Mouse (Mus musculus) forebrain, embryonic 12.5 days (tissue): ENCODE results near the gene Apopt1. TPM values are rescaled to one million over a fixed set of nuclear protein-coding genes. Genes with fewer than 3 reads are reported as not detected.

Experiments used
- ATAC-seq: fragments of 200-750 bp; cut with Nextera tagmentation; 2 replicates; pipeline ENCODE4 v1.8.0; 2017; ENCODE audit warnings: moderate TSS enrichment; ENCODE audit not compliant: low FRiP score
- H3K27ac ChIP-seq: fragments of 300-500 bp; sonication (generic); 2 replicates; pipeline ENCODE4 v1.5.1; 2016; ENCODE audit warnings: mild to moderate bottlenecking
- H3K27me3 ChIP-seq: fragments of 300-500 bp; sonication (generic); 2 replicates; pipeline ENCODE4 v1.6.1; 2016; ENCODE audit warnings: mild to moderate bottlenecking
- H3K36me3 ChIP-seq: fragments of 300-500 bp; sonication (generic); replicated peaks from 2 replicates; pipeline ENCODE4 v1.6.1; 2016; ENCODE audit warnings: mild to moderate bottlenecking
- H3K4me1 ChIP-seq: fragments of 300-500 bp; sonication (generic); 2 replicates; pipeline ENCODE4 v1.6.1; 2016
- H3K4me2 ChIP-seq: fragments of 300-500 bp; sonication (generic); 2 replicates; pipeline ENCODE4 v1.6.1; 2016; ENCODE audit warnings: mild to moderate bottlenecking, moderate library complexity
- H3K4me3 ChIP-seq: fragments of 300-500 bp; sonication (generic); replicated peaks from 2 replicates; pipeline ENCODE4 v1.5.1; 2016; ENCODE audit warnings: mild to moderate bottlenecking
- H3K9ac ChIP-seq: fragments of 300-500 bp; sonication (generic); 2 replicates; pipeline ENCODE4 v1.6.1; 2016; ENCODE audit warnings: mild to moderate bottlenecking
- H3K9me3 ChIP-seq: fragments of 300-500 bp; sonication (generic); 2 replicates; pipeline ENCODE4 v1.6.1; 2016
- WGBS: fragments of 180-500 bp; shearing (Covaris S2); methylation state at CpG from one replicate; pipeline ENCODE4 v1.1.7; 2016; 5-methylcytosine and 5-hydroxymethylcytosine counted together
- polyA plus RNA-seq: library from polyadenylated mRNA; unstranded; fragments of >200 nt; fragmentation: Nextera tagmentation; extraction: Ambion mirVana; gene quantifications from 2 replicates; pipeline ENCODE4 v1.2.1, GENCODE M21; 2016

Gene Apopt1
- polyA plus RNA-seq, 1 experiment from 2014 or later, result 56.0 TPM

- Histone ChIP-seq H3K4me3 (no peak overlapping the region), H3K4me1 (peaks cover 33% of the 10 kb centered on the region), H3K9me3 (no peaks in the 10 kb centered on the region), H3K27me3 (no peaks in the 10 kb centered on the region), H3K36me3 (peaks cover 42% of the 10 kb centered on the region), H3K27ac (no peak overlapping the region; the same call in 1 of the 2 replicates), H3K9ac (no peak overlapping the region), H3K4me2 (no peak overlapping the region)
- ATAC-seq, result no peak
- 75% methylated on average over 5 of the region's 5 CpGs for WGBS
These were observed 30.3 kb upstream of the Apopt1 start for GRCm38 (mm10) chr12:111682806-111683205.

GRCm38 (mm10) chr12:111686390-111686789 is 26.7 kb upstream of the Apopt1 start:
- Histone ChIP-seq H3K36me3 (peaks cover 29% of the 10 kb centered on the region), H3K9me3 (no peaks in the 10 kb centered on the region), H3K4me1 (peaks cover 50% of the 10 kb centered on the region), H3K27me3 (no peaks in the 10 kb centered on the region), H3K9ac (no peak overlapping the region), H3K4me2 (no peak overlapping the region), H3K27ac (peak overlapping the region; percentile 83; the same call in 1 of the 2 replicates), H3K4me3 (no peak overlapping the region)
- no peak for ATAC-seq
- 90% methylated on average over 4 of the region's 4 CpGs for WGBS

GRCm38 (mm10) chr12:111687350-111688068 is 25.6 kb upstream of the Apopt1 start:
- peak overlapping the region; percentile 83 for H3K27ac ChIP-seq
- H3K4me3 ChIP-seq, result no peak overlapping the region
- no peak overlapping the region for H3K4me2 ChIP-seq
- H3K27me3 ChIP-seq, result no peaks in the 10 kb centered on the region
- ATAC-seq, result peak; percentile 48; the same call in 1 of the 2 replicates
- peaks cover 18% of the 10 kb centered on the region for H3K36me3 ChIP-seq
- H3K9me3 ChIP-seq, result no peaks in the 10 kb centered on the region
- WGBS, result 24% methylated on average over 14 of the region's 14 CpGs
- H3K4me1 ChIP-seq, result peaks cover 59% of the 10 kb centered on the region
- peak overlapping the region; percentile 36 for H3K9ac ChIP-seq

GRCm38 (mm10) chr12:111688069-111688428 is 25.0 kb upstream of the Apopt1 start:
- peak overlapping the region; percentile 36 for H3K9ac ChIP-seq
- no peak overlapping the region for H3K4me2 ChIP-seq
- WGBS, result 32% methylated on average over 2 of the region's 2 CpGs
- no peaks in the 10 kb centered on the region for H3K9me3 ChIP-seq
- peak overlapping the region; percentile 83 for H3K27ac ChIP-seq
- peaks cover 13% of the 10 kb centered on the region for H3K36me3 ChIP-seq
- no peak overlapping the region for H3K4me3 ChIP-seq
- no peaks in the 10 kb centered on the region for H3K27me3 ChIP-seq
- H3K4me1 ChIP-seq, result peaks cover 65% of the 10 kb centered on the region
- ATAC-seq, result no peak

- Histone ChIP-seq H3K9me3 (no peaks in the 10 kb centered on the region), H3K4me2 (no peak overlapping the region), H3K36me3 (peaks cover under 1% of the 10 kb centered on the region; the same call in 1 of the 2 replicates), H3K27me3 (no peaks in the 10 kb centered on the region), H3K4me1 (peaks cover 78% of the 10 kb centered on the region), H3K9ac (no peak overlapping the region), H3K4me3 (no peak overlapping the region), H3K27ac (peak overlapping the region; percentile 47; the same call in 1 of the 2 replicates)
- ATAC-seq, result no peak
- 90% methylated on average over 11 of the region's 11 CpGs for WGBS
These were observed 23.6 kb upstream of the Apopt1 start for GRCm38 (mm10) chr12:111689426-111689825.

- no peaks in the 10 kb centered on the region for H3K27me3 ChIP-seq
- no peaks in the 10 kb centered on the region for H3K9me3 ChIP-seq
- no peak overlapping the region for H3K4me3 ChIP-seq
- no peak overlapping the region for H3K4me2 ChIP-seq
- WGBS, result 5% methylated on average over 5 of the region's 5 CpGs
- H3K27ac ChIP-seq, result peak overlapping the region; percentile 99
- no peaks in the 10 kb centered on the region for H3K36me3 ChIP-seq
- ATAC-seq, result no peak
- H3K9ac ChIP-seq, result peak overlapping the region; percentile 18
- peaks cover 95% of the 10 kb centered on the region for H3K4me1 ChIP-seq
These were observed 21.7 kb upstream of the Apopt1 start for GRCm38 (mm10) chr12:111691346-111691872.

- peak overlapping the region; percentile 40 for H3K9ac ChIP-seq
These were observed 20.2 kb upstream of the Apopt1 start for GRCm38 (mm10) chr12:111692899-111693298.

GRCm38 (mm10) chr12:111693341-111694270 is 19.5 kb upstream of the Apopt1 start:
- 7% methylated on average over 18 of the region's 18 CpGs for WGBS
- ATAC-seq, result peak; percentile 89

More at GRCm38 (mm10) chr12:111692899-111693298, 20.2 kb upstream of the Apopt1 start:
- H3K4me1 ChIP-seq, result peaks cover 80% of the 10 kb centered on the region
- no peak overlapping the region for H3K4me3 ChIP-seq
- peak overlapping the region; percentile 47; the same call in 1 of the 2 replicates for H3K4me2 ChIP-seq
- H3K9me3 ChIP-seq, result no peaks in the 10 kb centered on the region
- 63% methylated on average over 5 of the region's 5 CpGs for WGBS
- peak overlapping the region; percentile 99 for H3K27ac ChIP-seq
- ATAC-seq, result no peak
- no peaks in the 10 kb centered on the region for H3K36me3 ChIP-seq
- H3K27me3 ChIP-seq, result no peaks in the 10 kb centered on the region

GRCm38 (mm10) chr12:111694271-111694781 is 18.7 kb upstream of the Apopt1 start:
- under 1% methylated on average over 12 of the region's 12 CpGs for WGBS
- Histone ChIP-seq H3K4me1 (peaks cover 68% of the 10 kb centered on the region), H3K9me3 (no peaks in the 10 kb centered on the region), H3K27ac (peak overlapping the region; percentile 99), H3K4me3 (no peak overlapping the region; the same call in 1 of the 2 replicates), H3K9ac (peak overlapping the region; percentile 38; the same call in 1 of the 2 replicates), H3K27me3 (no peaks in the 10 kb centered on the region), H3K36me3 (no peaks in the 10 kb centered on the region), H3K4me2 (peak overlapping the region; percentile 47)
- ATAC-seq, result no peak; the same call in 1 of the 2 replicates

More at GRCm38 (mm10) chr12:111693341-111694270, 19.5 kb upstream of the Apopt1 start:
- Histone ChIP-seq H3K36me3 (no peaks in the 10 kb centered on the region), H3K4me1 (peaks cover 75% of the 10 kb centered on the region), H3K4me2 (peak overlapping the region; percentile 47), H3K27me3 (no peaks in the 10 kb centered on the region), H3K9me3 (no peaks in the 10 kb centered on the region), H3K4me3 (peak overlapping the region; percentile 2; the same call in 1 of the 2 replicates), H3K9ac (peak overlapping the region; percentile 40), H3K27ac (peak overlapping the region; percentile 99)

- H3K4me3 ChIP-seq, result no peak overlapping the region
- peak overlapping the region; percentile 47 for H3K4me2 ChIP-seq
- 32% methylated on average over 13 of the region's 13 CpGs for WGBS
- ATAC-seq, result peak; percentile 37
- H3K36me3 ChIP-seq, result no peaks in the 10 kb centered on the region
- peaks cover 61% of the 10 kb centered on the region for H3K4me1 ChIP-seq
- H3K9ac ChIP-seq, result peak overlapping the region; percentile 38
- H3K27me3 ChIP-seq, result no peaks in the 10 kb centered on the region
- peak overlapping the region; percentile 99 for H3K27ac ChIP-seq
- no peaks in the 10 kb centered on the region for H3K9me3 ChIP-seq
These were observed 17.9 kb upstream of the Apopt1 start for GRCm38 (mm10) chr12:111694880-111695804.

- 23% methylated on average over 6 of the region's 6 CpGs for WGBS
- no peak overlapping the region for H3K4me3 ChIP-seq
- peaks cover 50% of the 10 kb centered on the region for H3K4me1 ChIP-seq
- no peaks in the 10 kb centered on the region for H3K27me3 ChIP-seq
- no peaks in the 10 kb centered on the region for H3K36me3 ChIP-seq
- no peak overlapping the region for H3K4me2 ChIP-seq
- no peak for ATAC-seq
- 0 out of 2 replicates have a peak overlapping the region, but pooled peaks have one; percentile 21 for H3K9ac ChIP-seq
- H3K9me3 ChIP-seq, result no peaks in the 10 kb centered on the region
- peak overlapping the region; percentile 99 for H3K27ac ChIP-seq
These were observed 16.8 kb upstream of the Apopt1 start for GRCm38 (mm10) chr12:111696239-111696638.
